Mouse (Mus musculus) stomach, postnatal 0 days (tissue): ENCODE data around the gene Hist1h2af. TPM values are rescaled to one million over a fixed set of nuclear protein-coding genes. Genes with fewer than 3 reads are reported as not detected.
A peak's percentile ranks its signal among the peaks of the same experiment; 100 is the strongest.
"Not testable (repeated sequence)": the region's sequence is repeated elsewhere in the genome, so short reads cannot be mapped to it uniquely, and the experiment has no call there.

Source experiments
- ATAC-seq: fragments of 200-750 bp; cut with Nextera tagmentation; 2 replicates; pipeline ENCODE4 v1.8.0; 2017; ENCODE audit not compliant: low FRiP score, low TSS enrichment
- DNase-seq: peaks from one replicate; pipeline ENCODE4 v3.0.0-alpha.2; 2016; ENCODE audit warnings: low spot score
- H3K27ac ChIP-seq: fragments of 300-500 bp; sonication (generic); replicated peaks from 2 replicates; pipeline ENCODE4 v1.5.1; 2014; ENCODE audit warnings: mild to moderate bottlenecking, control low read depth
- H3K27me3 ChIP-seq: fragments of 300-500 bp; sonication (generic); 2 replicates; pipeline ENCODE4 v1.6.1; 2014; ENCODE audit warnings: low read length; ENCODE audit not compliant: control insufficient read depth, insufficient read depth
- H3K36me3 ChIP-seq: fragments of 300-500 bp; sonication (generic); 2 replicates; pipeline ENCODE4 v1.6.1; 2014; ENCODE audit warnings: low read length, mixed read lengths; ENCODE audit not compliant: control insufficient read depth, insufficient read depth
- H3K4me1 ChIP-seq: fragments of 300-500 bp; sonication (generic); replicated peaks from 2 replicates; pipeline ENCODE4 v1.6.1; 2014; ENCODE audit warnings: antibody characterized with exemption; ENCODE audit not compliant: control insufficient read depth, insufficient read depth
- H3K4me2 ChIP-seq: fragments of 300-500 bp; sonication (generic); replicated peaks from 2 replicates; pipeline ENCODE4 v1.6.1; 2014; ENCODE audit warnings: low read depth, mild to moderate bottlenecking, control low read depth, moderate library complexity
- H3K4me3 ChIP-seq: fragments of 300-500 bp; sonication (generic); 2 replicates; pipeline ENCODE4 v1.5.1; 2014; ENCODE audit warnings: low read depth, low read length, control low read depth
- H3K9ac ChIP-seq: fragments of 300-500 bp; sonication (generic); 2 replicates; pipeline ENCODE4 v1.6.1; 2014; ENCODE audit warnings: mild to moderate bottlenecking, low read length, control low read depth, mixed read lengths
- H3K9me3 ChIP-seq: fragments of 300-500 bp; sonication (generic); 2 replicates; pipeline ENCODE4 v1.6.1; 2016; ENCODE audit warnings: low read length; ENCODE audit not compliant: control insufficient read depth
- CTCF ChIP-seq: IDR thresholded peaks from 2 replicates; pipeline ENCODE4 v1.5.1; 2016; ENCODE audit warnings: antibody characterized with exemption, low read depth, mild to moderate bottlenecking, moderate library complexity
- EP300 ChIP-seq: optimal IDR thresholded peaks from 2 replicates; pipeline ENCODE3; 2016; ENCODE audit warnings: antibody characterized with exemption
- WGBS: fragments of 180-500 bp; shearing (Covaris S2); extraction: QIAGEN DNeasy Blood & Tissue Kit; methylation state at CpG from one replicate; pipeline ENCODE4 v1.1.7; 2014; 5-methylcytosine and 5-hydroxymethylcytosine counted together
- polyA plus RNA-seq: library from polyadenylated mRNA; unstranded; fragments of >200 nt; fragmentation: Nextera tagmentation; extraction: Ambion mirVana; gene quantifications from 2 replicates; pipeline ENCODE4 v1.2.1, GENCODE M21; 2015

Hist1h2af gene
- polyA plus RNA-seq, 1 experiment from 2014 or later = 8.9 TPM

- DNase-seq = no peak
- Histone ChIP-seq H3K36me3 (no peaks in the 10 kb centered on the region), H3K9ac (peak overlapping the region; percentile 89), H3K27ac (peak overlapping the region; percentile 96), H3K4me2 (peak overlapping the region; percentile 85), H3K9me3 (no peaks in the 10 kb centered on the region), H3K27me3 (no peaks in the 10 kb centered on the region), H3K4me1 (no peaks in the 10 kb centered on the region), H3K4me3 (peak overlapping the region; percentile 66)
- no peak for TF ChIP-seq EP300
- TF ChIP-seq CTCF = no peak
- WGBS = 16% methylated on average over 9 of the region's 9 CpGs
- no peak for ATAC-seq
Measured at GRCm38 (mm10) chr13:23554393-23554792, 20.7 kb downstream of the Hist1h2af start.

GRCm38 (mm10) chr13:23554925-23555838 is 21.5 kb downstream of the Hist1h2af start:
- H3K36me3 ChIP-seq = no peaks in the 10 kb centered on the region
- WGBS = under 1% methylated on average over 50 of the region's 54 CpGs
- no peaks in the 10 kb centered on the region for H3K4me1 ChIP-seq
- H3K4me3 ChIP-seq = peak overlapping the region; percentile 66
- H3K27ac ChIP-seq = peak overlapping the region; percentile 96
- no peak for TF ChIP-seq CTCF
- TF ChIP-seq EP300 = peak; percentile 56
- H3K9ac ChIP-seq = peak overlapping the region; percentile 89
- no peaks in the 10 kb centered on the region for H3K27me3 ChIP-seq
- no peaks in the 10 kb centered on the region for H3K9me3 ChIP-seq
- DNase-seq = peak; percentile 86
- ATAC-seq = peak; percentile 90
- H3K4me2 ChIP-seq = peak overlapping the region; percentile 85

GRCm38 (mm10) chr13:23555839-23556416 is 22.2 kb downstream of the Hist1h2af start:
- Histone ChIP-seq H3K27me3 (no peaks in the 10 kb centered on the region), H3K4me2 (peak overlapping the region; percentile 85), H3K4me1 (no peaks in the 10 kb centered on the region), H3K36me3 (no peaks in the 10 kb centered on the region), H3K4me3 (peak overlapping the region; percentile 66), H3K9me3 (no peaks in the 10 kb centered on the region), H3K27ac (peak overlapping the region; percentile 96), H3K9ac (peak overlapping the region; percentile 89)
- ATAC-seq (peak; percentile 76), DNase-seq (peak; percentile 73)
- WGBS = under 1% methylated on average over 18 of the region's 18 CpGs
- TF ChIP-seq EP300 (peak; percentile 82), CTCF (no peak)

GRCm38 (mm10) chr13:23556906-23557305 is 23.2 kb downstream of the Hist1h2af start:
- 63% methylated on average over 3 of the region's 3 CpGs for WGBS

GRCm38 (mm10) chr13:23560699-23561098 is 27.0 kb downstream of the Hist1h2af start:
- WGBS = 18% methylated on average over 2 of the region's 2 CpGs
- not testable (repeated sequence) for ATAC-seq, H3K4me1 ChIP-seq, H3K9me3 ChIP-seq, H3K4me2 ChIP-seq, H3K4me3 ChIP-seq, DNase-seq, H3K9ac ChIP-seq, H3K27ac ChIP-seq, H3K27me3 ChIP-seq, H3K36me3 ChIP-seq

More at GRCm38 (mm10) chr13:23556906-23557305, 23.2 kb downstream of the Hist1h2af start:
- Histone ChIP-seq H3K4me1 (no peaks in the 10 kb centered on the region), H3K36me3 (no peaks in the 10 kb centered on the region), H3K27ac (no peak overlapping the region; the same call in 1 of the 2 replicates), H3K4me2 (no peak overlapping the region), H3K4me3 (no peak overlapping the region), H3K9ac (no peak overlapping the region), H3K9me3 (no peaks in the 10 kb centered on the region), H3K27me3 (no peaks in the 10 kb centered on the region)
- no peak for DNase-seq
- no peak for ATAC-seq
- TF ChIP-seq CTCF (no peak), EP300 (no peak)

- Histone ChIP-seq H3K4me2 (peak overlapping the region; percentile 51), H3K4me3 (peak overlapping the region; percentile 42), H3K27ac (0 out of 2 replicates have a peak overlapping the region, but pooled peaks have one; percentile 97)
- DNase-seq, H3K4me1 ChIP-seq, H3K36me3 ChIP-seq, ATAC-seq, H3K9ac ChIP-seq, H3K9me3 ChIP-seq, H3K27me3 ChIP-seq: not testable (repeated sequence)
- 0% methylated on average over 2 of the region's 5 CpGs for WGBS
Measured at GRCm38 (mm10) chr13:23561531-23561882, 27.8 kb downstream of the Hist1h2af start.
